Mouse (Mus musculus): ENCODE measurements around the gene Gm20517. TPM values are rescaled to one million over a fixed set of nuclear protein-coding genes. Genes with fewer than 3 reads are reported as not detected.

The Gm20517 gene
- polyA plus RNA-seq (2012; ENCODE audit: insufficient read depth, insufficient read length, missing spikeins) = 1.2 and 3.1 TPM in 2 replicates

- TF ChIP-seq CTCF (IDR thresholded peaks at IDR 0.05; ENCODE audit: low read depth, low read length) = peak; percentile 99
- TF ChIP-seq POLR2A (IDR thresholded peaks at IDR 0.05; ENCODE audit: borderline replicate concordance, low read depth, low read length) = no peak
- H3K4me1 ChIP-seq (ENCODE audit: control insufficient read depth, insufficient read depth, low read length) = peaks cover 21% of the 10 kb centered on the region
Observed at GRCm38 (mm10) chr17:47610849-47611660, at the start of gene Gm20517, which contains the start of the genes Bysl and Med20. Gm20517 (plus strand) TSS chr17:47611589. Bysl (minus strand) TSS chr17:47611492. Med20 (plus strand) TSS chr17:47611582.

GRCm38 (mm10) chr17:47562875-47563274, 48.5 kb upstream of the Gm20517 start:
- Histone ChIP-seq H3K4me3 (ENCODE audit: insufficient read depth, low read length) (no peak overlapping the region), H3K4me1 (ENCODE audit: control insufficient read depth, insufficient read depth, low read length) (peaks cover 8% of the 10 kb centered on the region), H3K27ac (ENCODE audit: insufficient read depth, low read depth, low read length) (no peak overlapping the region)
- TF ChIP-seq CTCF (IDR thresholded peaks at IDR 0.05; ENCODE audit: low read depth, low read length) (no peak), POLR2A (IDR thresholded peaks at IDR 0.05; ENCODE audit: borderline replicate concordance, low read depth, low read length) (no peak)

More at GRCm38 (mm10) chr17:47610849-47611660, at the start of gene Gm20517, which contains the start of the genes Bysl and Med20:
- Histone ChIP-seq H3K27ac (ENCODE audit: insufficient read depth, low read depth, low read length) (peak within 1 kb of the TSS; percentile 52), H3K4me3 (ENCODE audit: insufficient read depth, low read length) (peak within 1 kb of the TSS; percentile 71)

- H3K4me3 ChIP-seq (ENCODE audit: insufficient read depth, low read length) = no peak overlapping the region
- peaks cover 8% of the 10 kb centered on the region for H3K4me1 ChIP-seq (ENCODE audit: control insufficient read depth, insufficient read depth, low read length)
- no peak overlapping the region for H3K27ac ChIP-seq (ENCODE audit: insufficient read depth, low read depth, low read length)
- TF ChIP-seq CTCF (IDR thresholded peaks at IDR 0.05; ENCODE audit: low read depth, low read length) (no peak), POLR2A (IDR thresholded peaks at IDR 0.05; ENCODE audit: borderline replicate concordance, low read depth, low read length) (no peak)
Observed at GRCm38 (mm10) chr17:47564612-47565011, 46.8 kb upstream of the Gm20517 start.

- TF ChIP-seq POLR2A (IDR thresholded peaks at IDR 0.05; ENCODE audit: borderline replicate concordance, low read depth, low read length) (no peak), CTCF (IDR thresholded peaks at IDR 0.05; ENCODE audit: low read depth, low read length) (no peak)
- H3K4me1 ChIP-seq (ENCODE audit: control insufficient read depth, insufficient read depth, low read length) = peaks cover 8% of the 10 kb centered on the region
- H3K27ac ChIP-seq (ENCODE audit: insufficient read depth, low read depth, low read length) = no peak overlapping the region
- H3K4me3 ChIP-seq (ENCODE audit: insufficient read depth, low read length) = no peak overlapping the region
Observed at GRCm38 (mm10) chr17:47566133-47566532, 45.3 kb upstream of the Gm20517 start.

GRCm38 (mm10) chr17:47567271-47567670, 44.1 kb upstream of the Gm20517 start:
- Histone ChIP-seq H3K4me3 (ENCODE audit: insufficient read depth, low read length) (no peak overlapping the region), H3K27ac (ENCODE audit: insufficient read depth, low read depth, low read length) (no peak overlapping the region), H3K4me1 (ENCODE audit: control insufficient read depth, insufficient read depth, low read length) (peaks cover 8% of the 10 kb centered on the region)
- no peak for TF ChIP-seq POLR2A (IDR thresholded peaks at IDR 0.05; ENCODE audit: borderline replicate concordance, low read depth, low read length)
- no peak for TF ChIP-seq CTCF (IDR thresholded peaks at IDR 0.05; ENCODE audit: low read depth, low read length)

- Histone ChIP-seq H3K4me1 (ENCODE audit: control insufficient read depth, insufficient read depth, low read length) (peaks cover 8% of the 10 kb centered on the region), H3K27ac (ENCODE audit: insufficient read depth, low read depth, low read length) (no peak overlapping the region), H3K4me3 (ENCODE audit: insufficient read depth, low read length) (no peak overlapping the region)
- TF ChIP-seq POLR2A (IDR thresholded peaks at IDR 0.05; ENCODE audit: borderline replicate concordance, low read depth, low read length) (no peak), CTCF (IDR thresholded peaks at IDR 0.05; ENCODE audit: low read depth, low read length) (no peak)
Observed at GRCm38 (mm10) chr17:47568389-47568788, 43.0 kb upstream of the Gm20517 start.

GRCm38 (mm10) chr17:47568951-47569527, 42.4 kb upstream of the Gm20517 start:
- Histone ChIP-seq H3K4me3 (ENCODE audit: insufficient read depth, low read length) (no peak overlapping the region), H3K4me1 (ENCODE audit: control insufficient read depth, insufficient read depth, low read length) (peaks cover 8% of the 10 kb centered on the region), H3K27ac (ENCODE audit: insufficient read depth, low read depth, low read length) (no peak overlapping the region)
- no peak for TF ChIP-seq CTCF (IDR thresholded peaks at IDR 0.05; ENCODE audit: low read depth, low read length)
- TF ChIP-seq POLR2A (IDR thresholded peaks at IDR 0.05; ENCODE audit: borderline replicate concordance, low read depth, low read length) = no peak

- TF ChIP-seq CTCF (IDR thresholded peaks at IDR 0.05; ENCODE audit: low read depth, low read length) (no peak), POLR2A (IDR thresholded peaks at IDR 0.05; ENCODE audit: borderline replicate concordance, low read depth, low read length) (no peak)
- H3K27ac ChIP-seq (ENCODE audit: insufficient read depth, low read depth, low read length) = no peak overlapping the region
- peaks cover 8% of the 10 kb centered on the region for H3K4me1 ChIP-seq (ENCODE audit: control insufficient read depth, insufficient read depth, low read length)
- no peak overlapping the region for H3K4me3 ChIP-seq (ENCODE audit: insufficient read depth, low read length)
Observed at GRCm38 (mm10) chr17:47571621-47572020, 39.8 kb upstream of the Gm20517 start.

GRCm38 (mm10) chr17:47572436-47572835, 39.0 kb upstream of the Gm20517 start:
- Histone ChIP-seq H3K4me1 (ENCODE audit: control insufficient read depth, insufficient read depth, low read length) (peaks cover 3% of the 10 kb centered on the region), H3K27ac (ENCODE audit: insufficient read depth, low read depth, low read length) (no peak overlapping the region), H3K4me3 (ENCODE audit: insufficient read depth, low read length) (no peak overlapping the region)
- TF ChIP-seq CTCF (IDR thresholded peaks at IDR 0.05; ENCODE audit: low read depth, low read length) (no peak), POLR2A (IDR thresholded peaks at IDR 0.05; ENCODE audit: borderline replicate concordance, low read depth, low read length) (no peak)

- no peak for TF ChIP-seq CTCF (IDR thresholded peaks at IDR 0.05; ENCODE audit: low read depth, low read length)
- no peak for TF ChIP-seq POLR2A (IDR thresholded peaks at IDR 0.05; ENCODE audit: borderline replicate concordance, low read depth, low read length)
- H3K4me3 ChIP-seq (ENCODE audit: insufficient read depth, low read length) = no peak overlapping the region
- H3K4me1 ChIP-seq (ENCODE audit: control insufficient read depth, insufficient read depth, low read length) = no peaks in the 10 kb centered on the region; the same call in 1 of the 2 replicates
- H3K27ac ChIP-seq (ENCODE audit: insufficient read depth, low read depth, low read length) = no peak overlapping the region
Observed at GRCm38 (mm10) chr17:47574028-47574427, 37.4 kb upstream of the Gm20517 start.

All from bone marrow macrophage, adult 2 months (primary cell).